Mouse (Mus musculus) adrenal gland, postnatal 14 days (tissue): ENCODE results near the gene Pstk. TPM values are rescaled to one million over a fixed set of nuclear protein-coding genes. Genes with fewer than 3 reads are reported as not detected.
"Not testable (repeated sequence)": the region's sequence is repeated elsewhere in the genome, so short reads cannot be mapped to it uniquely, and the experiment has no call there.

Source experiments
- DNase-seq: peaks from one replicate; pipeline ENCODE4 v3.0.0; 2021; ENCODE audit warnings: mixed read lengths
- long read RNA-seq, 2 experiments: library from polyadenylated mRNA; stranded (forward); transcript quantifications; one replicate each; pipeline ENCODE4 v2.0.0; 2021
- total RNA-seq: library from RNA; stranded (reverse); gene quantifications from 2 replicates; pipeline ENCODE4 v1.2.3, GENCODE M21; 2021

Pstk gene
- 37.2 and 39.6 TPM in 2 replicates for total RNA-seq
- long read RNA-seq, experiment 1, full-length matches to known transcripts, result 26 of 35 reads
- long read RNA-seq, experiment 1, partial matches to known transcripts, result 0 of 35 reads
- long read RNA-seq, experiment 1, other reads (novel, unspliced or antisense), result 9 of 35 reads
- long read RNA-seq, experiment 2, full-length matches to known transcripts, result 16 of 20 reads
- long read RNA-seq, experiment 2, partial matches to known transcripts, result 0 of 20 reads
- long read RNA-seq, experiment 2, other reads (novel, unspliced or antisense), result 4 of 20 reads

DNA sequence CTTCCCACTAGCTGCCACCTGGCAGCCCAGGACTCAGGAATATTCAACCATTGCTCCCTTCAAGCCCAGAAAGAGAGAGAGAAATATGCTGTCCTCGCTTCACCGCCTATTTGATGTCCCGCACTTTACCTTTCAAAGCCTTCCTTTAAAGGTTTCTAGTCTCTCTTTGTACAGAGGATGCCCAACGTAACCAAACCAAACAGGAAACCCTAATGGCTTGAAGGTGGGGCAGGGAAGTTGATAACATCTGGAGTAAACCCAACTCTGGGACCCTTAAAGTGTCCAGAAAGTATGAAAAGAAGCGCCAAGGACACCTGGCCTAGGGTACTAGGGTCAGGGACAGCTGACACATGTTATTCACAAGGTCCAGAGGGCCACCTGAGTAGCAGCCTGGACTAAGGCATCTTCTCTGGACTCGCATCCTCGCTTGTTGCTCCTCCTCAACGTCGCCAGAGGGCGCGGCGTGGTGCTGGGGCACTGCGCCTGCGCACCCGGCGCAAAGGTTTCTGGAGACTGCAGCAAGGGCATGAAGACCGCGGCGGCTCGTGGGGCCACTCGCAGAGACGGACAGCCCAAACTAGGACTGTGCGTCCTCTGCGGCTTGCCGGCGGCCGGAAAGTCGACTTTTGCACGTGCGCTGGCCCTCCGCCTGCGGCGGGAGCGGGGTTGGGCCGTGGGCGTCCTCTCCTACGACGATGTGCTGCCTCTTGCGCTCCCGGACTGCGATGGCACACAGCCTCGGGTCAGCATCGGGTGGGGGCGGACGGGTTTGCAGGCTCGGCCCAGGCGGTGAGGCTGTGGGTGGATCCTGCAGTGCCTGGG is at the start of gene Pstk:
Gene Pstk (plus strand): TSS at position 494 of the 822 bp plus-strand sequence.
- DNase-seq, result peak; percentile 93

- DNase-seq, result peak; percentile 42
These were observed 48.7 kb upstream of the Pstk start, which contains the start of gene Cuzd1 for GRCm38 (mm10) chr7:131322192-131322591. TSS of gene Cuzd1 (minus strand) at chr7:131322292.

DNA sequence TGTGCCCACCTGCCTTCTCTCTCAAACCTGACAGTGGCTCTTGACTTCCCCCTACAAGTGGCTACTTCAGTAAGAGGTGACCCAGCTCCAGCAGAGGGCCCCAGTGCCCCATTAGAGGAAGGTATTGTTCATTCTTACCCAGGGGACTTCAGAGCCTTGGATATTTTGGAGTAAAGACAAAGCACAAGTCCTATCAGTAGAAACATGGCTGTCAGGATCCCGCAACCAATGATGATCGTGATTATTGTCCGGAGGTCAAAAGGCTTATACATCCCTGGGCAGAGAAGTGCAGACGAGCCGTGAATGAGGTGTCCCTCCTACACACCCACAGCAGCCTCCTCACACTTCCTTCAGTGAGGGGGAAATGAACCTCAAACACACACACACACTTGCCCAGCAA is 43.9 kb upstream of the Pstk start:
- DNase-seq, result no peak

- no peak for DNase-seq
These were observed 41.5 kb upstream of the Pstk start, which contains the start of gene Fam24b for GRCm38 (mm10) chr7:131329416-131329815. TSS of gene Fam24b (minus strand) at chr7:131329516.

DNA sequence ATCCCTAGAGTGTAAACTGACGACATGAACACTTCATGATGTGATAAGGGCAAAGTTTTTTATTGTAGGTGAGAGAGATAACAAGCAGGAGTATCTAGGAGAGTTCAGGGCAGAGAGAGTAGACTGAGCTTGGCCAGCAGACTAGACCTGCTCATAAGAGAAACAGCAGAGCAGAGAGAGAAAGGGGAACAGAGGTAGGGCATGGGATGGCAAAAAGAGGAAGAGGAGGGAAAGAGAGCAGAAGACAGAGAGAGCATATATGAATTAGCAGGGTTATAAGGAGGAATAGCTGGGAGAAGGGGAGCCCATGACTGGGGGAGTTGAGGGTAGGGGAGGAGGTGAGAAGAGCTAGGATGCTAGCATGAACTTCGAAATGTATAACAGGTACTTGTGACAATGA is 39.3 kb upstream of the Pstk start:
- DNase-seq, result no peak

DNA sequence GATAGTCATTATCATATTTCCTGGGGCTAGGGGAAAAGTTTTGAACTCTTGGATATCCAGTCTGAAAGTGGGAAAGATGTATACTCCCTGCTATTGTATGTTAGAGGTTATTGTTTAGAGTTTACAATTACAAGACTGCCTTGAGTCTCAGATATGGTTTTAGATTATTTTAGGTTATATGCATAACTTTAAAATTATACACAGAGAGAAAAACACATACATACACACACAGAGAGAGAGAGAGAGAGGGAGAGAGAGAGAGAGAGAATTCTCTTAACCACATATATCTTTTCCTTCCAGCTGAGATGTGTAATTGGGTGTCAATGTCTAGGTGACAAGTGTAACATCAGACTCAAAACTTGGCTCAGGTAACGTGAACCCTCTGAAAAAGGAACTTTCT is 37.4 kb upstream of the Pstk start, which contains the start of gene Fam24a:
Gene Fam24a (plus strand): TSS at position 301 of the 400 bp plus-strand sequence.
- no peak for DNase-seq

DNA sequence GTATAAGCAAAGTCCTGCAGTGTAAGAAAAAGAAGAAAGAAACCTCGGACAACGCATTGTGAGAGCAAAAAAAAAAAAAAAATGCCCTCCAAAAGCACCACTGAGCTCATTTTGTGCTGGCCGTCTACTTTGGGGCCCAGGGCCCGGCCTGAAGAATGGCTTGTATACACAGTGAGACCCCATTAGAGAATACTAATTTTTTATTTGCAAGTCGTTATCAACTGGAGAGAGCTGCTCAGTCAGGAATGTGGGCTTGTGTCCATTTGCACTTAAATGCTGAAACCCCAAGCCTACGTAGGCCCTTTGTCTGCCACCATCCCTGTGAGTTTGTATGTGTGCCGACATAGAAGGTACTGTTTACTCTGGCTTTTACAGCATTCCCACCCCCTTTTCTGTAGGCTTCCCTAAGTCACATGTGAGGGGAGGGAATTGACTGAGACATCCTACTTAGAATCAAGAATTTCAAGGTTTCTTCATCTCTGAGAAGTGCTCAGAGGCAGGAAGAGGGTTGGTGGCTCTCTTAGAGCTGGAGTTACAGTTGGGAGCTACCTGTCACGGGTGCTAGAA is 33.4 kb upstream of the Pstk start:
- DNase-seq, result no peak

DNA sequence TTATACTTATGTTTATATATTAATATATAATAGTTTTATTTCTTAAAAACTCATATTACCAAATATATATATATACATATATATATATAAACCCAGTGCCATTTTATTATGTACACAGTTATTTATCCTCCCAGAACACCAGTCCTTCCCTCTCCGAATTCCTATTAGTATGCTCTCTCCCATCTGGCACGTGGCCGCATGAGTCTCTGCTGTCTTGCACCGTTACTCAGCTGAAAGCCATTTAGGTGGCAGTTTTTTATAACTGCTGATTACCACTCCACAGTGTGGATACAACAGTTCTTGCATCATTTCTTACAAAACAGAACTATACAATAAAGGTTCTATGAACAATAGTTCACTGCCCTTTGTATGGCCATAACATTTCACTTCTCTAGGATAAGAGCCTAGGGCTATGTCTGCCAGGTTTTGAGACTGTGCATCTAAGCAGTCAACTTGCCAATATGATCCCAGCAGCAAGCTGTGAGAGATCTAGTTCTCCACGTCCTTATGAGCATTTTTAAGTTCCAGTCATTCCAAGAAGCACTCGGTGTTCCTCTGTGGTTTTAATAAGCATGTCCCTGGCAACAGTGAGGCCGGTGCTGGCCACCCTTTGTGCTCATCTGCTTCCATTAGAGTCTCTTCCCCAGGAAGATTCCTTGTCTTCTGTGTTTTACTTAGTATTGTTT is 24.9 kb upstream of the Pstk start:
- no peak for DNase-seq

GRCm38 (mm10) chr7:131356105-131356504 is 14.8 kb upstream of the Pstk start:
- no peak for DNase-seq

- no peak for DNase-seq
These were observed 8.7 kb upstream of the Pstk start for GRCm38 (mm10) chr7:131362269-131362614.

- peak; percentile 98 for DNase-seq
These were observed 8.2 kb upstream of the Pstk start, which contains the start of gene 2310057M21Rik for GRCm38 (mm10) chr7:131362615-131363300. TSS of gene 2310057M21Rik (minus strand) at chr7:131362759.

DNA sequence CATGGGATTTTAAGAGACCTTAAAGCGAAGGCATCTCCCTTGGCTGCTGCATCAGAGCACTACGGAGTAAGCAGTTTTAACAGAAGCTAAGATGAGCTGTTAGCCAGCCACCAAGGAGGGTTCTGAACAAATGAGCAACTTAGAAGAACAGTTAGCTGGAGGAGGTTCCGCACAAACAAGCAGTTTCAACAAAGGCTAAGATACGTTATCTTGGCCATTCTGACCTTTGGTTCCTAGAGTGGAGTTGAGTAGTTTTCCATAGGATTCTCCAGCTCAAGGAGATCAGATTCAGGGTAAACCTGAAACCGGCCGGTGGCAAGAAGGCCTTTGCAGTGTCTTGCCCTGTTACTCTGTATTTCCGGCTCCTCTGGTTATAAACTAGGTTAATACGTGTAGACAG is 6.8 kb upstream of the Pstk start:
- DNase-seq, result no peak

DNA sequence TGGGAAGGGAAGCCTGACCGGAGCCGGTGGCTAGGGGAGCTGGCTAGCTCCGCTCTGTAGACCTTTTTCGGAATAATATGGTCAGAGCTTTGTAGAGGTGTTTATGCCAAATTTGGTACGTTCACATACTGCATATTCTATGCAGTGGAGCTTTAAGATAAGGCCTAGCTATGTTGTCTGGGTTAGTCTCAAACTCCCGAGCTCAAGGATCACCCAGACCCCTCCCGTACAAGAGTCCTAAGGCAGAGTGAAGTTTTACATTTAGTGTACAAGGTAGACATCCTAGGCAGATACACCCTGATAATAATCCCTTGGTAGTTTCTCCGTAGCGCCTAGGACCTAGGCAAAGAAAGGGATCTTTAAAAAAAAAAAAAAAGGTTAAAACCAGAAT is 524 bp downstream of the Pstk start:
- no peak for DNase-seq

DNA sequence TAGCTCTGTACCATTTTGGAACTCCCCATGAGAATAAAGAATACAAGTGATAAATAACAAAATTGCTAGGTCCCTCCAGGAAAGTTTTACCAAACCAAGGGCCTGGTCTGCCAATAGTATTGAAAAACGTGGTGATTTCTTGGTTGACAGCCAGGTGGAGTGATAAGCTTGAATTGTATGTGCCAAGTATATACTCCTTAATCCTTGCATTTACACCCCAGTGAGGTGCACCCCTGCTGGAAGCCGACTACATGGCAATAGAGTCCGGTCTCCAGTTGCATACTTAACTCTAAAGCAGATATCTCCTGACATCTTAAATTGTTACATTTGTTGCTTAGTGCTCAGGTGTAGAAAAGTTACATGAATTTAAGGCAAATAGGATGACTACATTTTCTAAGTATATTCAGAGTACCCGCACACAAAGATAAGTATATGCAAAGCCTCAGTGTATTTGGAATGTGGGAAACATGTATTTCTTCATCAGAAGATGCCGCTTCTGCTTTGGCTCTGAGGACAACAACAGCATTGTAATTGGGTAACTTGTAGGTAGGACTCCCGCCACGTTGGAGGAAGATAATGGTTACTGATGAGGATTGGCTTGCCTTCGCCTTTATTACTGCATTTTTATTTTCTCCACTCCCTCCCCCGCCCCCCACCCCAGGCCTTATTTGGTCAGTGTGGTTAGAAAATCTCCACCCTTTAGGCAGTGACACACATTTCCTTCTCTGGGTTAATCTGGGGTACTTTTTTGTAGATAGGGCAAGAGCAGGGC is 1.1 kb downstream of the Pstk start:
- no peak for DNase-seq

DNA sequence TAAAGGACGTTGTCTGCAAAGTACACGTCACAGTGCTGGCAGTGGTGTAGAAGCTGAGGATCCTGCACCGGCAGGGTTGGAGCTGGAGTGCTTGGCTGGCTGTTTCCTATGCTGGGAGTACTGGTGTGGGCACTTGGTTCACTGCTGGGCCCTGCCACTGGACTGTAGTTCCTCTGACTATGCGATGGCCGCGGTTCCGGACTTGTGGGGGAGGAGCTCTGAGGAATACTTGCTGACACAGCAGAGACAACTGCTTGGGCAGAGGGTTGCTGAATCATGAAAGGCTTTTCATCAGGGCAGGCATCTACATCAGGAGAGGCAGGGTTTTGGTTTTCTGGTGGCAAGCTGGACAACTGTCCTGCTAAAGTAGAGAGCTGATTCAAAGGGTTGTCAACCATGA is 20.8 kb downstream of the Pstk start:
- not testable (repeated sequence) for DNase-seq

- peak; percentile 9 for DNase-seq
These were observed 38.5 kb downstream of the Pstk start for GRCm38 (mm10) chr7:131409321-131409987.

GRCm38 (mm10) chr7:131409988-131410385 is 39.0 kb downstream of the Pstk start:
- DNase-seq, result no peak

DNA sequence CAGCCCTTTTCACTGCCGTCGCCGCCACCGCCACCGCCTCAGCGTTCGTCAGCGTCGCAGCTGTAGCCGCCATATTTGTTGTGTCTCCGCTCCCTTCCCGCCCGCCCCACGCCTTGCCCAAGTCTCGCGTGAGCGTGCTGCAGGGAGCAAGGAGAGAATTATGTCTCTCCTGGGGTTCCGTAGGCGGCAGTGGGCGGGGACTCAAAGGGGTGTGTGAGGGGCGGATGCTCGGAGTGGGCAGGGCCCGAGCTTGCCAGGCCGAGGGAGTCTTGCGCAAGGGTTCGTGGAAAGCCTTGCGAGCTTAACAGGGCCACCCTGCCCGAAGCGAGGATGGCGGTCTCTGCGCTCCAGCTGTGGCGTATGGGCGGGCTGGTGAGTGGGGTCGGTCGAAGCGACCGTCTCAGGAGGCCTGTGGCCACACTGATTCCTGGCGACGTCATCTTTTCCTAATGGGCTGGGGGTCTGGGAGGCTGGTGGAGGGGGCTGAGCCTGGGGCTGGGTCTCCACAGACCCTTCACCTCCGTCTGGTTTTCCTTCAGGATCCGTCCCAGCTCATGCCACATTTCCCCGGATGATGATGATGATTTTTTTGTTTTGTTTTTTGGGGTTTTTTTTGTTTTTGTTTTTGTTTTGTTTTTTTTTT is 39.6 kb downstream of the Pstk start, which contains the start of the genes Ikzf5 and Acadsb:
Gene Ikzf5 (minus strand): TSS at position 106 of the 643 bp plus-strand sequence.
Gene Acadsb (plus strand): TSS at position 186 of the 643 bp plus-strand sequence.
- peak; percentile 100 for DNase-seq

DNA sequence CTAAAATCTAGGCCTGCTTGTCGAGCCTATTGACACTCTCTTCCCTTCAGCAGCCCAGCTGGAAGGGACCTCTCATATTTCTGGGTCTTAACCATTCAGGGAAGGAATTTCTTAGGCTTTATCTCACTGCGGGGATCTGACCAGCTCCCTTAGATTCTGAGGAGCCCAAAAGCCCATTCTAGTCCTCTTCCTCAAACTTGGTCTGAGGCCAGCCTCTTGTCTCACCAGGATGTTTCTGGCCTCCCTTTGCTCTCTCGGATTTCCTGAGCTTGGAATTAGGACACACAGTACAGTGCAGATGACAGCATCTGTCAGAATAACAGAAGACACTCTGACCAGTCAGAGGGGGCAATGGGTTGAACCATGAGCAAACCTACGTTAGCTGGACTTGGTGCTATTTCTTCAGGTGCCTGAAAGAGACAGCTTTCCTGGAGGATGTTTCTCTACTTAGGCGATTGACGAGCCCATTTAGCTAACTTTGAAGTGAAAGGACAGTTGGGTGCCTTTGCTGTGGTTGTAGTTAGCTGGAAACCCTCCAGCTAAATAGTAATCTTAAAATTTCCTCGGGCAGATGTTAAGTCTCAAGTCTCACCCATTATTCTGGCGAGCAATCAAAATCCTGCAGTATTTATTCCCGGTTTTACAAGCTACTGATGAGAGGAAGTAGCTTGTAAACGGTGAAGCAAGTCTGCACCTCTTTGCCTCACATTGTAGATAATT is 40.4 kb downstream of the Pstk start:
- DNase-seq, result peak; percentile 48
